Mouse (Mus musculus) left cerebral cortex, adult 11 months (tissue): Measurements from ENCODE around the gene Gm44805.

Experiments used
- DNase-seq: peaks from one replicate; pipeline ENCODE4 v3.0.0; 2022; ENCODE audit warnings: low spot score

Gm44805 gene

DNA sequence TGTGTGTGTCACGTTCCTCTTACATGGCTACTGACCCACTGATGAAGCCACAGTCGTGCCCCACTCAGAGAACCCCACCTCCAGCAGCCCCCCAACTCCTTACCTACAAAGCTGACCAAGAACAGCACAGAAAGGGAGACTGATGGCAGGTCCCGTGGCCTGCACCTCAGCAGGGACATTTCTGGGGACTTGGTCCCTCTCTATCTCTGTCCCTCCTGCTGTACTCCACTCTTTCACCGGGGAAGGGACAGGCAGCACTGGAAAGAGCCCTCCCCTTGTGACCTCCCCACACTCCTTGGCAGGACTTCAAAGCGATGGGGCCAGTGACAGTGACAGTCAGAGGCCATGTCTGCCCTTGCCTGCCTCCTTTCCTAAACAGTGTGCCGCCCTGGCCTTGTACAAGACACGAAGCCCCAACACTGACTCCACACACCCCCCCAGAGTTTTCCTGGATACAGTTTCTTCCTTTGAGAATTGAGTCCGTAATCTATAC lies at the start of gene Gm44805, which contains the start of gene Apoc4:
Gene Gm44805, minus strand, starts transcription at position 222 of the 493 bp plus-strand sequence.
Gene Apoc4, minus strand, starts transcription at position 278 of the 493 bp plus-strand sequence.
- DNase-seq = no peak

- DNase-seq = no peak
Measured at GRCm38 (mm10) chr7:19726541-19726940, 45.3 kb upstream of the Gm44805 start.

DNA sequence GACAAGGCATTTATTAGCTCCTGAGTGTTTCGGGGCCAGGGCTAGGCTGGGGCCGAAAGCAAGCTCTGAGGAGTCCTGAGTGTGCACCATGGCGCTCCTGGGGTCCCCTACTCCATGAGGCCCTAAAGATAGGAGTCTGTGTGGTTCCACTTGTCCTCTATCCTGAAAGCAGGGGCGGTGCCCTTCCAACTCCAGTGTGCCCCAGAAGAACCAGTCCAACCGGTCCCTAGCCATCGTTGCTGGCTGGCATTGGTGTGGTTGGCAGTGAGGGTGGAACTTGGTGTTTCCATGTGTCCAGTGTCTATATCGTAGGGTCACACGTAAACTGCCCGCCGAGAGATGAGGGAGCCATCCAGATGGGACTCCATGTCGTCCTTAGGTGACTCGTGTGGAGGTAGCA lies 42.9 kb upstream of the Gm44805 start:
- DNase-seq = no peak

DNA sequence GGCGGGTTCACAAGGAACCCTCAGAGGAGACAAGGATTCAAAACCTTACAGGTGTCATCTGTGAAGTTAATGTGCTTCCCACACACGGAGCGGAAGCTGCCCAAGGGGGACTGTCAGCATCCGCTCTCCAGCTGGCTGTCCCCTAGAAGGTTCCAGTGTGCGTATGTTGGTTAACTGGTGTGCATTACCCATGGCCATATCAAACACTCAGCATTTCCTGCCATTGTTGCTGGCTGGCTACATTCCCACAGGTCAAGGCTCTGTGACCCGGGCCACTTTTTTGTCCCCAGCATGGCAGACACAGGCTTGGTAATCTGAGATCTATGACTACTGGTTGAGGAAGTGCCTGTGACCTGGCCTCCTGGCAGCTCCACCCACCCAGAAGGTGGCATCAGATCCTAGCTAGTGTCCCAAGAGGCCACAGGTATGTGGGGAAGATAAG lies 41.6 kb upstream of the Gm44805 start:
- DNase-seq = no peak

GRCm38 (mm10) chr7:19719200-19719599 lies 38.0 kb upstream of the Gm44805 start:
- no peak for DNase-seq

- no peak for DNase-seq
Measured at GRCm38 (mm10) chr7:19718297-19718952, 37.2 kb upstream of the Gm44805 start.

- DNase-seq = no peak
Measured at GRCm38 (mm10) chr7:19717346-19717745, 36.1 kb upstream of the Gm44805 start.

- DNase-seq = no peak
Measured at GRCm38 (mm10) chr7:19716822-19717221, 35.6 kb upstream of the Gm44805 start.

DNA sequence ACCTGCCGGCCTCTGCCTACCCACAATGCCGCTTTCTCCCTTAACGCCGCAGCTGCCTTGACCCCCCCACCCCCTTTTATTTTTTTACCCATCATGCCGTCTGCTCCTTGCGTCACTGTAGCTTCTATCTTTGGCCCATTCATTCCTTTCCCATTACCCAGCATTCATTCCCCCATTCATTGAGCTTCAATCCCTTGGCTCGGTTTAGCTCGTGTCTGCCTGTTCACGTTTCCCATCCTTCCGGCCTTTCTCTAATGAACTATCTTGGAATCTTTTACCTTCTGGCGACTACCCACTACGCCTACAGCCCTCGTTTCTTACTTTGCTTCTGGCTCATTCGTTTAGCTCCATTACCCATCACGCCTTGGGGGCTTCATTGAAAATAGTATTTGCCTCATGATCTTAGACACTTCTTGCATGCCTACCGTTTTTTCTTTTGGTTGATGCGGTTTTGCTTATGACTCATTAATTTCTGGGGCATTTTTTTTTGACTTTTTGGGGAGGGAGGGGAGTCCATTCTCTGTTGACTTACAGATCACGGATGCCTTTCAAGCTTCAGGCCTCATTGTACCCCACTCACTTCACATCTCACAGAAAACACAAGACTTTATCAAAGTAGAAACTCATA lies 34.9 kb upstream of the Gm44805 start:
- DNase-seq = no peak

- peak; percentile 100 for DNase-seq
Measured at GRCm38 (mm10) chr7:19715239-19716054, 34.2 kb upstream of the Gm44805 start, which contains the start of gene Tomm40. Gene Tomm40 (minus strand): TSS chr7:19715438.

DNA sequence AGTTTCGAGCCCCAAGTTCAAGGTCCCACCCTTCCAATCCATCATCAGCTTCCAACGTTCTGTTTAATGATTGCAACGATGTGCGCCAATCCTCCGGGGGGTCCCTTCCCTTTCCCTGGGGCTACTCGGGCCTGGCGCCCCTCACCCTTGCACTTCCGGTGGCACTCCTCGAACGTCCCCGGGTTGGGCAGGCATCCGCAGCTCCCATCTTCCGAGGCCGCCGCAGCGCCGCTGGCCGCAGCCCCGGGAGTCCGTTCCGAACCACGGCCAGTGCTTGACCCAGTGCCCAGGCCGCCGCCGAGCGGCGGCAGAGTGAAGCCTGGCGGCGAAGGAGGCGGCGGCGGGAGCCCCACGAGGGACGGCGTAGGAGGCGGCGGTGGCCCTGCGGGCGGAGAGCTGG lies 33.6 kb upstream of the Gm44805 start:
- no peak for DNase-seq

GRCm38 (mm10) chr7:19713598-19713997 lies 32.4 kb upstream of the Gm44805 start:
- no peak for DNase-seq

DNA sequence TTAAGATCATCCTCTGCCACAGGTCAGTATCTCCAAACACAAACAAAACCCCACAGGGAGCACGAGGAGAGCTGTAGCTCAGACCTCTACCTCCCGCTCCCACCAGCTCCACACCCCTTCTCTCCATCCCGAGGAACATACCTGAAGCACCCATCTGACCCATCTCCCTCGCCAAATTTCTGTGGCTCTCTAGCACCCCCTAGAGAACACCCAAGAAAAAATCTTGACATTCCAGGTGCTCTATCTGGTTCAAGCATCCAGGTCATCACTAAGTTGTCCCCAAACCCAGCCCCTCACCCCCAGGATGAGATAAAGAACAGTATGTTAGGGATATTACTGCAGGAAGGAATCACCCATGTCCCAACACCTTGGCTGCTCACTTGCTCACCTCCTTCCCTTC lies 32.0 kb upstream of the Gm44805 start:
- no peak for DNase-seq

DNA sequence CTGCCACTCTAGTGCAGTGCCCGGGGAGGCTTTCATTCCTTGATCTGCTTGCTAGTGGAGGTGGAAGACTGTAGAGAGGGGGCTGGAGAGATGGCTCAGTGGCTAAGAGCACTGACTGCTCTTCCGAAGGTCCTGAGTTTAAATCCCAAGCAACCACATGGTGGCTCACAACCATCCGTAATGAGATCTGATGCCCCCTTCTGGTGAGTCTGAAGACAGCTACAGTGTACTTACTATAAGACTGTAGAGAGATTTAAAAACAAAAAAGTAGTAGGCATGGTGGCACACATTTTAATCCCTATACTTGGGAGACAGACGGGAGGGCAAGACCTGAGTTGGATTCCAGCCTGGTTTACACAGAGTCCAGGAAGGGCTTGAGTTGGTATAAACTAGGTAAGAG lies 31.2 kb upstream of the Gm44805 start:
- no peak for DNase-seq

DNA sequence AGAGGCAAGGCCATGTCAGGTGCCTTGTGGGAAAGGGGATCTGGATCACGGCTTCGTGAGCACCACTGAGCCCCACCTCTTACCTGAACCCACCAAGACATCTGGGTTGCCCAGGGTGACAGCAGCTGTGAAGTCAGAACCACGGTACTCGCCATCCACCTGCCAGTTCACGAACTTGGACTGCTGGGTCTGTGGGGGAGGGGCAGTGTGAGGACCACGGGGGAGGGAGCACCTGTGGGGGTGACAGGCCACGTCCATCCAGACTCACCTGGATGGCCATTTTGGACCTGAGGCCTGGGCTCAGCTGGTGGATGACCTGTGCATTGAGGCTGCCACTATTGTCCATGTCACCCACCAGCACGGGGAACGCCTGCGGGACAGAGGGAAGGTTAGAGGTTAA lies 29.4 kb upstream of the Gm44805 start:
- DNase-seq = no peak

DNA sequence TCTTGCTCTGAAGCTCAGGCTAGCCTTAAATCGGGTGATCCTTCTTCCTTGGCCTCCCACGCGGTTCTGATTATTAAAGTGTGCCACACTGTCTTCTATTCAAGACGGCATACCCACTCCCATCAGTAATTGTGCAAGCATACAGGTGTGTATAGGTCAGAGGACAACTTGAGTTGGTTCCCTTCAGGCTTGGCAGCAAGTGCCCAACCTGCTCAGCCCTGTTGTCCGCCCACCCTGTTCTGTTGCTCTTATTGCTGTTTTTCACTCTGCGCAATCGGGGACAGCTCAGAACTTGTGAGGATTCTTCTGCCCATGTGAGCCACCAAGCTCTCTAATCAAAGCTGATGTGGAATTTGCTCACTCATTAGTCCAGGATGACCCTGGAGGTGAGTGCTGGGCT lies 24.0 kb upstream of the Gm44805 start:
- DNase-seq = no peak

GRCm38 (mm10) chr7:19704475-19704874 lies 23.3 kb upstream of the Gm44805 start:
- no peak for DNase-seq

- DNase-seq = no peak
Measured at GRCm38 (mm10) chr7:19702859-19703555, 21.8 kb upstream of the Gm44805 start.

DNA sequence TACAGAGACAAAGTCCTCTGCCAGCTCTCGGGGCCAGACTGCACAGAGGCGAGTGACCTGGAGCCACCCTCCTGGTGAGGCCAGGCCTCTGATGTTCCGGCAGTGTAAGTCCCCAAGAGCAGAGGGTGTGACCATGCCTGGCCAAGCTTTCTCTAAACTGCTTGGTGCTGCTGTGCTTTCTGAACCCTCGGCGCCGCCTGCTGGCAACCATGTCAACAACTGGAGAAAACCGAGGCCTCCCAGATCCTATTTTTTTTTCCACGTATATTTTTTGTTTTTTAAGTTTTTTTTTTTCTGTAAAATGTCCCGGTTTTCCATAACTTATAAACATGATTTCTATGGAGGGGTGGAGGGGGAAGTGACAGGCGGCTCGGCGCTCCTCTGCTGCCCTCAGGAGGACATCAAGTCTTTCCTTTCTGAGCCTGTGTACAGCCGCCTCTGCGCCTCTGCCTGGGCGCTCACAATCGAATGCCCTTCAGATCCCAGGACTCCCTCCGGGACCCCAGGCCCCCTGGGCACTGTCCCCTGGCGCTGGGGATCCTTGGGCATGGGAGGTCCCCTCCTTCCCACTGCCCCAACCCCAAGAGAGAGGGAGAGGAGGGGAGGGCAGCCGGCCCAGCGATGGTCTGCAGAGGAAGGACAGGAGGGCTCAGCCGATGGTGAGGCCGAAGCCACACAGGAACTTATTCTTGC lies 20.0 kb upstream of the Gm44805 start:
- DNase-seq = no peak

- DNase-seq = no peak
Measured at GRCm38 (mm10) chr7:19700299-19701068, 19.3 kb upstream of the Gm44805 start.

DNA sequence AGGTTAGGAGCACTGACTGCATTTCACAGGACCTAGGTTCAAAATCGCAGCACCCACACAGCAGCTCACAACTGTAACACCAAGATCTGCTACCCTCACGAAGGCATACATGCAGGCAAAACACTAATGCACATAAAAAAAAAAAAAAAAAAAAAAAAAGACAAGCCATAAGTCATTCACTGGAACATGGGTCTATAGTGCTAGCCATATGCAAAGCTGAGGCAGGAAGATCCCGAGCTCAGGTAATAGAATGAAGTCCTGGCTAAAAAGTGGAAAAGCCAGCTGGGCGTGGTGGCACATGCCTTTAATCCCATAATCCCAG lies 18.6 kb upstream of the Gm44805 start:
- DNase-seq = no peak
